8 mouse cellular contexts compared by ENCODE assay signal in genomic region chr11:120775774-120776469, GRCm38 (mm10). TPM values are rescaled to one million over a fixed set of nuclear protein-coding genes. Genes with fewer than 3 reads are reported as not detected.
A peak's percentile ranks its signal among the peaks of the same experiment; 100 is the strongest.
DNase-seq lines count a peak whose midpoint lies in the region; ATAC-seq and TF ChIP-seq lines count a peak whose summit lies in the region.

No protein-coding gene starts in this region.

- no peak overlapping the region for H3K4me2 ChIP-seq in forebrain, postnatal 0 days (ENCODE audit: low read depth)
- peak overlapping the region; percentile 32; the same call in 1 of the 2 replicates for H3K4me2 ChIP-seq in lung, embryonic 14.5 days

- peak; percentile 60 for ATAC-seq in G1E (ENCODE audit: extremely low read depth, insufficient number of reproducible peaks, low FRiP score, poor library complexity, severe bottlenecking)
- peak; percentile 91 for ATAC-seq in forebrain, postnatal 0 days
- peak; percentile 90 for ATAC-seq in lung, embryonic 14.5 days (ENCODE audit: insufficient read depth)

- H3K27me3 ChIP-seq in G1E (ENCODE audit: insufficient read depth, low read length), result peaks cover 10% of the 10 kb centered on the region
- no peaks in the 10 kb centered on the region for H3K27me3 ChIP-seq in forebrain, postnatal 0 days (ENCODE audit: insufficient read depth, low read length)
- H3K27me3 ChIP-seq in lung, embryonic 14.5 days (ENCODE audit: insufficient read depth, low read length), result no peaks in the 10 kb centered on the region

- TF ChIP-seq CTCF in G1E (IDR thresholded peaks at IDR 0.05; ENCODE audit: low read depth, low read length), result peak; percentile 97
- peak; percentile 100 for TF ChIP-seq CTCF in forebrain, postnatal 0 days (IDR thresholded peaks at IDR 0.05; ENCODE audit: low read depth)
- TF ChIP-seq CTCF in layer of hippocampus, adult 2 months (conservative IDR thresholded peaks at IDR 0.05), result peak; percentile 100
- TF ChIP-seq CTCF in lung, embryonic 14.5 days (IDR thresholded peaks at IDR 0.05; ENCODE audit: low read depth), result peak; percentile 100
- TF ChIP-seq CTCF in olfactory bulb, adult 2 months (IDR thresholded peaks at IDR 0.05; ENCODE audit: insufficient read depth, low read depth, low read length), result peak; percentile 100

- WGBS in forebrain, postnatal 0 days, result 25% methylated on average over 15 of the region's 15 CpGs
- WGBS in lung, embryonic 14.5 days, result 22% methylated on average over 15 of the region's 15 CpGs
- WGBS in olfactory bulb, adult 2 months, result 17% methylated on average over 15 of the region's 15 CpGs

- DNase-seq in G1E (ENCODE audit: low spot score), result peak; percentile 72
- DNase-seq in cerebellum, adult 18-20 months, result peak; percentile 94 to 98
- peak; percentile 94 for DNase-seq in forebrain, postnatal 0 days
- DNase-seq in heart, postnatal 4 days, result peak; percentile 99
- peak; percentile 92 to 98 for DNase-seq in layer of hippocampus, adult 2 months (ENCODE audit: low spot score in 2 of 2)
- DNase-seq in lung, embryonic 14.5 days, result peak; percentile 98
- peak; percentile 80 to 82 for DNase-seq in thymus, adult 18-20 months

- no peak for TF ChIP-seq POLR2A in olfactory bulb, adult 2 months (IDR thresholded peaks at IDR 0.05; ENCODE audit: insufficient read depth, low read depth, low read length)

- no peak overlapping the region for H3K27ac ChIP-seq in forebrain, postnatal 0 days (ENCODE audit: low read depth, low read length)
- no peak overlapping the region for H3K27ac ChIP-seq in layer of hippocampus, adult 2 months
- H3K27ac ChIP-seq in lung, embryonic 14.5 days (ENCODE audit: low read depth), result no peak overlapping the region
- no peak overlapping the region for H3K27ac ChIP-seq in olfactory bulb, adult 2 months (ENCODE audit: insufficient read depth, low read depth, low read length)

- peaks cover 6% of the 10 kb centered on the region for H3K4me1 ChIP-seq in G1E (ENCODE audit: insufficient read depth, low read depth, low read length)
- H3K4me1 ChIP-seq in forebrain, postnatal 0 days (ENCODE audit: insufficient read depth), result no peaks in the 10 kb centered on the region
- no peaks in the 10 kb centered on the region for H3K4me1 ChIP-seq in lung, embryonic 14.5 days (ENCODE audit: insufficient read depth)
- H3K4me1 ChIP-seq in olfactory bulb, adult 2 months (ENCODE audit: control insufficient read depth, insufficient read depth, low read length), result no peaks in the 10 kb centered on the region

- H3K9ac ChIP-seq in forebrain, postnatal 0 days, result no peak overlapping the region
- no peak overlapping the region for H3K9ac ChIP-seq in lung, embryonic 14.5 days

- H3K9me3 ChIP-seq in G1E (replicated peaks), result no peaks in the 10 kb centered on the region
- no peaks in the 10 kb centered on the region for H3K9me3 ChIP-seq in forebrain, postnatal 0 days (ENCODE audit: low read length)
- H3K9me3 ChIP-seq in lung, embryonic 14.5 days (ENCODE audit: low read depth, low read length), result no peaks in the 10 kb centered on the region

- H3K4me3 ChIP-seq in G1E (ENCODE audit: low read depth, low read length), result no peak overlapping the region
- no peak overlapping the region for H3K4me3 ChIP-seq in forebrain, postnatal 0 days (ENCODE audit: low read depth, low read length)
- H3K4me3 ChIP-seq in layer of hippocampus, adult 2 months, result no peak overlapping the region
- H3K4me3 ChIP-seq in lung, embryonic 14.5 days (ENCODE audit: low read depth, low read length), result no peak overlapping the region
- no peak overlapping the region for H3K4me3 ChIP-seq in olfactory bulb, adult 2 months (ENCODE audit: insufficient read depth, low read depth, low read length)

- H3K36me3 ChIP-seq in G1E (replicated peaks), result peaks cover 21% of the 10 kb centered on the region
- peaks cover 16% of the 10 kb centered on the region for H3K36me3 ChIP-seq in forebrain, postnatal 0 days (ENCODE audit: insufficient read depth)
- 0 out of 2 replicates have a peak, but pooled peaks cover 5% of the 10 kb centered on the region for H3K36me3 ChIP-seq in lung, embryonic 14.5 days (ENCODE audit: insufficient read depth)

RNA-seq across cellular contexts. Expression of gene Rfng, which starts 8.1 kb away (rescaled TPM):
- 18.4 and 24.2 TPM in 2 replicates for total RNA-seq in G1E (2014; fragmentation: Nextera tagmentation)
- total RNA-seq in G1E (2017), result 3.5 and 4.1 TPM in 2 replicates
- polyA plus RNA-seq in G1E (2012), result 55.0 and 67.6 TPM in 2 replicates
- 61.9 and 82.8 TPM in 2 replicates for total RNA-seq in forebrain, postnatal 0 days (2014; rRNA removed)
- polyA plus RNA-seq in forebrain, postnatal 0 days (2015; fragmentation: Nextera tagmentation; extraction: Ambion mirVana), result 114 and 125 TPM in 2 replicates
- total RNA-seq in heart, postnatal 4 days (2021), result 10 to 100 TPM; 13.2 to 13.3 TPM
- 10 to 100 TPM; 67.7 to 69.7 TPM for total RNA-seq in layer of hippocampus, adult 2 months (2021)
- 33.0 and 34.0 TPM in 2 replicates for polyA plus RNA-seq in lung, embryonic 14.5 days (2014; fragmentation: Nextera tagmentation; extraction: Ambion mirVana)
- polyA plus RNA-seq in olfactory bulb, adult 2 months (2012; ENCODE audit: insufficient read depth, insufficient read length, low replicate concordance, missing spikeins), result not detected in 2 replicates

RNA-seq across cellular contexts. Expression of gene Gps1, which starts 8.2 kb away (rescaled TPM):
- total RNA-seq in G1E (2014; fragmentation: Nextera tagmentation) (109 and 111 TPM in 2 replicates), G1E (2017) (110 and 144 TPM in 2 replicates)
- 65.9 and 66.5 TPM in 2 replicates for polyA plus RNA-seq in G1E (2012)
- total RNA-seq in forebrain, postnatal 0 days (2014; rRNA removed), result 228 and 240 TPM in 2 replicates
- polyA plus RNA-seq in forebrain, postnatal 0 days (2015; fragmentation: Nextera tagmentation; extraction: Ambion mirVana), result 240 and 244 TPM in 2 replicates
- 10 to 100 TPM; 73.0 to 78.0 TPM for total RNA-seq in heart, postnatal 4 days (2021)
- 100 to 1,000 TPM; 150 to 153 TPM for total RNA-seq in layer of hippocampus, adult 2 months (2021)
- 240 and 257 TPM in 2 replicates for polyA plus RNA-seq in lung, embryonic 14.5 days (2014; fragmentation: Nextera tagmentation; extraction: Ambion mirVana)
- polyA plus RNA-seq in olfactory bulb, adult 2 months (2012; ENCODE audit: insufficient read depth, insufficient read length, low replicate concordance, missing spikeins), result not detected in 2 replicates

RNA-seq across cellular contexts. Expression of gene Hmga1b, which starts 13.3 kb away (rescaled TPM):
- total RNA-seq in G1E (2014; fragmentation: Nextera tagmentation) (568 and 661 TPM in 2 replicates), G1E (2017) (112 and 114 TPM in 2 replicates)
- polyA plus RNA-seq in G1E (2012), result 2,501 and 3,141 TPM in 2 replicates
- 0.95 and 1.8 TPM in 2 replicates for total RNA-seq in forebrain, postnatal 0 days (2014; rRNA removed)
- polyA plus RNA-seq in forebrain, postnatal 0 days (2015; fragmentation: Nextera tagmentation; extraction: Ambion mirVana), result 1.6 and 1.7 TPM in 2 replicates
- 10 to 100 TPM; 37.1 to 47.2 TPM for total RNA-seq in heart, postnatal 4 days (2021)
- total RNA-seq in layer of hippocampus, adult 2 months (2021), result 10 to 100 TPM; 20.8 to 24.1 TPM
- polyA plus RNA-seq in lung, embryonic 14.5 days (2014; fragmentation: Nextera tagmentation; extraction: Ambion mirVana), result 5.3 and 7.3 TPM in 2 replicates
- polyA plus RNA-seq in olfactory bulb, adult 2 months (2012; ENCODE audit: insufficient read depth, insufficient read length, low replicate concordance, missing spikeins), result not detected in 2 replicates

RNA-seq across cellular contexts. Expression of gene Dus1l, which starts 20.3 kb away (rescaled TPM):
- total RNA-seq in G1E (2014; fragmentation: Nextera tagmentation) (63.3 and 67.4 TPM in 2 replicates), G1E (2017) (49.2 and 54.7 TPM in 2 replicates)
- polyA plus RNA-seq in G1E (2012), result 142 and 166 TPM in 2 replicates
- total RNA-seq in forebrain, postnatal 0 days (2014; rRNA removed), result 43.0 and 52.0 TPM in 2 replicates
- polyA plus RNA-seq in forebrain, postnatal 0 days (2015; fragmentation: Nextera tagmentation; extraction: Ambion mirVana), result 36.1 and 38.6 TPM in 2 replicates
- 10 to 100 TPM; 34.0 to 37.5 TPM for total RNA-seq in heart, postnatal 4 days (2021)
- total RNA-seq in layer of hippocampus, adult 2 months (2021), result 10 to 100 TPM; 45.6 to 46.2 TPM
- 77.2 and 87.4 TPM in 2 replicates for polyA plus RNA-seq in lung, embryonic 14.5 days (2014; fragmentation: Nextera tagmentation; extraction: Ambion mirVana)
- not detected in 2 replicates for polyA plus RNA-seq in olfactory bulb, adult 2 months (2012; ENCODE audit: insufficient read depth, insufficient read length, low replicate concordance, missing spikeins)

RNA-seq across cellular contexts. Expression of gene Cbr2, which starts 44.0 kb away (rescaled TPM):
- total RNA-seq in G1E (2014; fragmentation: Nextera tagmentation) (not detected in 2 replicates), G1E (2017) (not detected in 2 replicates)
- not detected in 2 replicates for polyA plus RNA-seq in G1E (2012)
- total RNA-seq in forebrain, postnatal 0 days (2014; rRNA removed), result 3.6 and 4.8 TPM in 2 replicates
- polyA plus RNA-seq in forebrain, postnatal 0 days (2015; fragmentation: Nextera tagmentation; extraction: Ambion mirVana), result 3.1 and 4.9 TPM in 2 replicates
- total RNA-seq in heart, postnatal 4 days (2021), result 1 to 10 TPM; 3.0 to 3.9 TPM
- total RNA-seq in layer of hippocampus, adult 2 months (2021), result 1 to 10 TPM; 1.3 to 4.9 TPM
- polyA plus RNA-seq in lung, embryonic 14.5 days (2014; fragmentation: Nextera tagmentation; extraction: Ambion mirVana), result 14.7 and 19.6 TPM in 2 replicates
- polyA plus RNA-seq in olfactory bulb, adult 2 months (2012; ENCODE audit: insufficient read depth, insufficient read length, low replicate concordance, missing spikeins), result not detected in 2 replicates
